Mouse (Mus musculus): ENCODE measurements around the gene Commd4.

- TF ChIP-seq POLR2A (IDR thresholded peaks at IDR 0.05; ENCODE audit: low read depth, low read length) = no peak
- no peak for TF ChIP-seq CTCF (IDR thresholded peaks at IDR 0.05; ENCODE audit: borderline replicate concordance, insufficient read depth, low read length)
Measured at GRCm38 (mm10) chr9:57206896-57207295, 48.8 kb upstream of the Commd4 start.

All from embryonic fibroblast, embryonic 13.5 days (primary cell).